Mouse (Mus musculus): ENCODE results near the gene Steap3.
A peak's percentile ranks its signal among the peaks of the same experiment; 100 is the strongest.

Gene Steap3

GRCm38 (mm10) chr1:120198151-120198550 is 74.4 kb downstream of the Steap3 start:
- DNase-seq (ENCODE audit: low spot score) = no peak

- DNase-seq (ENCODE audit: low spot score) = peak; percentile 74
Measured at GRCm38 (mm10) chr1:120197189-120197588, 75.3 kb downstream of the Steap3 start.

GRCm38 (mm10) chr1:120196724-120197123 is 75.8 kb downstream of the Steap3 start:
- no peak for DNase-seq (ENCODE audit: low spot score)

DNA sequence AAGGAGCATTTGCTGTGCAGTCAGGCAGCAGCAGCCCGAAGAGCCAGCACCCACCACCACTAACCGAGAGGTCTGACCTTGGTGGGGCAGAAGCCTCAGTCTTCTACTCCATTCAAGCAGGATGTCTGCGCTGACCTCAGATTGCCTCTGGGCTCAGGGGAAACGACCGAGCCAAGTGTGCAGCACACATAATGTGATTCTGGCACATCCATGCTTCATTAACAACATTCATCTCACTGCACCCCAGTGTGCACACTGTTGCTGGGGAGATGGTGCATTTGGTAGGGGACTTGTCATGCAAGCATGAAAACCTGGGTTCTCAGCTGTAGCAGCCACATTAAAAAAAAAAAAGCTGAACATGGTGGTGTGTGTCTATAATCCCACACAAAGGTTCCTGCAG is 76.6 kb downstream of the Steap3 start:
- no peak for DNase-seq (ENCODE audit: low spot score)

DNA sequence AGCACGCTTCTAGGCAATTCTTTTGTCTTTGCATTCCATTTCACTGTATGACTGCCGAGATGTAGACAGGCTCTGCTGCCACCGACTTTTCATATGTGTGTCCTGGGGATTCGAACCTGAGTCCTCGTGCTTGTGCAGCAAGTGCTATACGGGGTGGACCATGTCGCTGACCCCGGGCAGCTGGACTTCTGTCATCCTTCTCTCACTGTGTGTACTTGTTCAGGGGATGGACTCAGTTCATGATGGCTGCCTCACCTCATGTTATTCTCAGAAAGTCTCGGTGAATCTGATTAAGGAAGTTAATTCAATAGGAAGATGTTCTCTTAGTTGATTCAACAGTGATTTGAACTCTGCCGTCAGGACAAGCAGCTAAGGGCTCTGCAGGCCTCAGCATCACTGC is 78.9 kb downstream of the Steap3 start:
- DNase-seq (ENCODE audit: low spot score) = no peak

DNA sequence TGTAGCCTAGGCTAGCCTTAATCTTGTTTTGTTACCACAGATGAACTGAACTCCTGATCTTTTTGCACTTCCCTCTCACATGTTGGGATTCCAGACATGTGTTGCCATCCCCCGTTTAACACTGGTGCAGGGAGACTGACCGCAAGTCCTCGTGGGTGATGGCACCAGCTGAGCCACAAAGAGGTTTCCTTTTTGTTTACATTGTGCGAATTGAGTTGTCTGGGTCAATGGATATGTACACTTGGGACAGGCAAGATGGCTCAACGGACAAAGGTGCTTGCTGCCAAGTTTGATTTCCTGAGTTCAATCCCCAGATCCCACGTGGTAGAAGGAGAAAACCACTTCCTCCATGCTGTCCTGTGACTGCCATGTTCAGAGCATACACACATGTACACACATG is 80.2 kb downstream of the Steap3 start:
- DNase-seq (ENCODE audit: low spot score) = no peak

DNA sequence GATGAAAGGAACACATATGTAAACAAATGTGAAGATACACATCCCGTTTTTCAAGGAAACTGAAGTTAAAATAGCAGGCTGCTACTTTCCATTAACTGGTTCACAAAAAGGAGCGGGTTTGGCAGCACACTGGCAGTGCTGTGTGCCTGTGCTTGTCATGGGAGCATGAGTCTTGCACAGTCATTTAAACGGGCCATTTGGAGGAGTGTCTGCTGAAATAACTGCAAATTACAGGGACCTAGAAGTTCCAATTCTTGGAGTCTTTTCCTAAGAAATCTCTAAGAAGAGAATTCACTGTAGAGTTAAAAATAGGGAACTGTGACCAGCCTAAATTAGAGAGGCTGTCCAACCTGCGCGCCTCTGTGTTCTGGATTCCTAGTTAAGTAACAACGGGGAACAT is 81.6 kb downstream of the Steap3 start:
- no peak for DNase-seq (ENCODE audit: low spot score)

GRCm38 (mm10) chr1:120190300-120190699 is 82.2 kb downstream of the Steap3 start:
- no peak for DNase-seq (ENCODE audit: low spot score)

- DNase-seq (ENCODE audit: low spot score) = no peak
Measured at GRCm38 (mm10) chr1:120189206-120189605, 83.3 kb downstream of the Steap3 start.

DNA sequence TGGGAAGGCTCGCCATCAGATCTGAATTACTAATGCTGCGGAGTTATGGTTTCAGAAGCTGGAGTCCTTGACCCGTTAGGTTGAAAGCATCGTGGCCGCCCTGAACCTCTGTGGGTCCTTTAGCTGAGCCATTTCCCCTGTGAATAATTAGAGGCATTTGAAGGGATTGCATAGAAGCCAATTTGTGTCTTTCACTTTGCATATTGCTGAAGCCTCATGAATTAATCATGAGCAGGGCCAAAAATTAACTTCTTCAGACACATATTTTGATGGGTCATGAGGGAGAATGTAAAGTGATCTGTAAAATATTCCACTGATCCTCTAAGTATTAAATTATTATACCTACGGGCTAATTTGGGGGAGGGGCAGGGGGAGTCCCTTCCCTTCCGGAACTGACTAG is 85.4 kb downstream of the Steap3 start:
- DNase-seq (ENCODE audit: low spot score) = no peak

DNA sequence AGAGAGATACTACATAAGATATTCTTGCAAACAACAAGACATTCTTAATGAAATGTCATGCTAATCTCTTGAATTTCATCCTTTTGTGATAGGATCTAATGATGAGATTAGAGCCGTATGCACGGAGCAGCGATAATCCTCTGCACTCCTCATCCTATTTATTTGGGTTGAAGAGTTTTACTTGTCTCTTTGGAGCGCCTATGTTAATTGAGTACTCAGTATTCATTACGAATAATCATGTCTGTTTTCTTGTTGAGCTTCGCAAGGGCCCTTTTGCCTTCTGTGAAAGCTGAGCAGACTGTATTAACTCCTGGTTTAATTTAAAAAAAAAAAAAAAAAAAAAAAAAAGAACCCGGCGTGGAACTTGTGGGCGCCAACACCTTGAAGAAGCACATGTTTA is 85.8 kb downstream of the Steap3 start:
- no peak for DNase-seq (ENCODE audit: low spot score)

- DNase-seq (ENCODE audit: low spot score) = no peak
Measured at GRCm38 (mm10) chr1:120186204-120186603, 86.3 kb downstream of the Steap3 start.

DNA sequence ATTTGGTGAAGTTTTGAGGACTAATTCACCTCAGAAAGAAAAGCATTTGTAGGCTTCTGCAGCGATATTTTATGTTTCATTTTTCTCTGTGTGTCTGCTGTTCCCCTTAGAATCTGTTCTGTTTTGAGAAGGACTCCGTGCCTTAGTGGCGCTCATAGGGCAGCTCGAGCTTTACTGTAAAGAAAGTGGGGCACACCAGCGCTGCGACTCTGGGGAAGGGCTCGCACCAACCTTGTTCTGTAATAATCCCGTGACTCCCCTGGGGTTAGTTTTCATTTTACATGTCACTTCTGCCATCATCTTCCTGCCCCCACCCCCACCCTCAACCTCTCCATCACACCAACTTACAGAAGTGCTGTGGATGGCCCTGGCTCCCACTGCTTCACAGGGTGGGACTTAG is 95.4 kb downstream of the Steap3 start:
- DNase-seq (ENCODE audit: low spot score) = no peak

- no peak for DNase-seq (ENCODE audit: low spot score)
Measured at GRCm38 (mm10) chr1:120176313-120176712, 96.2 kb downstream of the Steap3 start.

DNA sequence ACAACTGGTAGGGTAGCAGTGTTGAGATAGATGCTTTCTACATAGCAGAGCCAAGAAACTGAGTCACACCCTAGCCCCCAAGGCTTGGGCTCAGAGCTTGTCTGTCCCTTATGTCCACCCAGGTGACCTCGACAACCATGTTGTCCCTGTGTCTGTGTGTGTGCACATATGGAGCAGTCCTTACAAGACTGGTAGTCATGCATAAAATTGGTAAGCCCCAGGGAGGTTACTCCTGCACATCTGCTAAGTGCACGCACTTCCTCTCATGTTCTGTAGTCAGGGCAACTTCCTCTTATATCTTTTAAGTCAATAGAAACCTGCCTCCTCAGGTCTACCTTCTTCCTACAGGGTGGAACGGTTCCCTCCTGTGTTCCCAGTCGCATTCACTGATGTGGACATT is 97.5 kb downstream of the Steap3 start:
- DNase-seq (ENCODE audit: low spot score) = no peak

DNA sequence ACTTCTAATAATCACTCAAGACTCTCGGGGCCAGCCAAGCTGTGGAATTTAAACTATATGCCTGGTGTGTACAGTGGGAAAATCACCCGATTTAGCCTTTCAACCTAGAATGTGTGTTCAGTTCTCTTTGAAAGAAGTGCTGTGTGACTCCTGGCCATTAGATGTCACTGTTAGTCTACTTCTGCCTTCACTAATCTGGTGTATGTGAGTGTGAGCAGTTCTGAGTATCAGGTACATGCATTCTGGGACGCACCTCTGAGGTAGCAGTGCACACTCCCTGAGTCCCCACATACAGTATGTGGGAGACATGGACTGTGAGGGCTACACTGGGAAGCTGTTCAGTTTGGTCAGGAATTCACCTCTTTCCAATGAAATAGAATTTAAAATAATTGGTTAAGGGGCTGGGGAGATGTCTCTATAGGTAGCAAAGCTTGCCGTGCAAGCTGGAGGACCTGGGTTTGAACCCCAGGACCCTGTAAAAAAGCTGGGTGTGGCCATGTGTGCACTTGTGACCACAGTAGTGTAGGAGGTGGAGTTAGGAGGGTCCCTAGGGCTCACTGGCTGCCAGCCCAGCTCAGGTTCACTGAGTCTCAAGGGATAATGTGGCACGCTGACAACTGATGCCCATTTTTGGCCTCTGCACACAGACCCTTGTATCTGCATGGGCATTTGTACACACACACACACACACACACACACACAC is 100.5 kb downstream of the Steap3 start:
- DNase-seq (ENCODE audit: low spot score) = no peak

DNA sequence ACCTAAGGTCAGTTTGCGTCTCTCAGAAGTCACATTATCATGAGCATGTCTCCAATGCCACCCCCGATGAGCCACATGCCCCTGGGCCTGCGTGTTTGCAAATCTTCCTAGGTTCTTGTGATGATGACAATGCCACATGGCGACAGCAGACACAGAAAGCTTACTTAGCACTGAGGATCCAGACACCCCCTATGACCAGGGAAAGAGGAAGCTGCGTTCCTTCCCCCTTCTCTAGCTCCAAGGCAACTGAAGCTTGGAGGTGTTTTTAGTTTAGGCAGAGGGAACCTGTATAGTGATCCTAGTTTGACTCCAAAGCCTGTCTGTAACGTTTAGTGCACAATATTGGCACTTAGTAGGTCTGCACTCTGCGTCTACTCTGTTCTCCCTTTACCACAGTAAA is 102.2 kb downstream of the Steap3 start:
- no peak for DNase-seq (ENCODE audit: low spot score)

DNA sequence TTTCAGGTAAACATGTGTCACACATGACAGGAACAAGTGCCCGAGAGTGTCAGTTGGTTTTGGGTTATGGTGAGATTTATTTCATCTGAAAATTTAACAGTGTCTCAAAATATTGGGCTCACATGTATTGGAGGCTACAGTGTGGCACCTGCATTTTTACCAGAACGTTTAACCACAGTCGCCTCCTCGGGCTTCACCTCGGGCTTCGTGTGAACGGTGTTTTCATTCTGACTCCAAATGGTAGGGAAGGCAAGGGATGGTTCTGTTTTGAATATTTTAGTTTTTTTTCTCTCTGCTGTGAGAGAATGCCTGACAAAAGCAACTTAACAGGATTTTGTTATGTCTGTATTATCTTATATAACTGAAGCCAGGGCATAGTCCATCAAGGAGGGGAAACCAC is 103.8 kb downstream of the Steap3 start:
- no peak for DNase-seq (ENCODE audit: low spot score)

- no peak for DNase-seq (ENCODE audit: low spot score)
Measured at GRCm38 (mm10) chr1:120168016-120168415, 104.5 kb downstream of the Steap3 start.

DNA sequence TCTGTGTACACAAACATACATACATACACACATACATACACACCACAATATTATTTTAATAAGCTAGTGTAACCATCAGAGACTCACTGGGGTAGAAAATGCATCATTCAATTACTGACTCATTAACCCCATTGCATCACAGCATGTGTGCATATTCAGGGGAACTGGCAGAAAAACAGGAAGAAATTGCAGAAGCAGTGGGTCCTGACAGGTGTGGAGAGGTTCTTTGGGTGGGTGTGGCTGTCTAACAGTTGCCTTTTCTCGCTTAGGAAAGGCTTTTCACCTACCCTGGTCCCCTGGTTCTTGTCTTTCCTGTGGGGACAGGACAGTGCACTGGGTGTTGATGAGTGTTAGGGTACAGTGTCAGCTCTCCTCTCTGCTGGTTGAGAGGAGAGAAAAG is 109.9 kb downstream of the Steap3 start:
- no peak for DNase-seq (ENCODE audit: low spot score)

GRCm38 (mm10) chr1:120161502-120161901 is 111.0 kb downstream of the Steap3 start:
- DNase-seq (ENCODE audit: low spot score) = no peak

- no peak for DNase-seq (ENCODE audit: low spot score)
Measured at GRCm38 (mm10) chr1:120158474-120159127, 113.9 kb downstream of the Steap3 start.

DNA sequence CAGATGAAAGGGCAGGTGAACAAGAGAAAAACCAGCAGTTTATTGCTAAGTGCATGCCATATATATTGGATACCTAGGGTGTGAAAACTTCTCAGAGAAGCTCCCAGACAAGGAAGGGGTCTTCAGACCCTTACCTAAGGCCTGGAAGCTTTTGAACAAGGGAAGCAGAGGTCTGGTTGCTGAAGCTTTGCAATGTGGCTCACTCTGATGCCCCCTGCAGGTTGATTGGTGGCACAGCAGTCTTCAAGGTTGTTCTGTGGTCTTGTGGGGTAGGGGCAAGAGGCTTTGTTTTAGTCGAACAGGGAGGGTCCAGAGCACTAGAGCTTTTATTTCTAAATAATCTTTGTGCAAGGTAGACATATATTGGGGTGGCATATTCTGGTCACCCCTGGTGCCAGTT is 117.2 kb downstream of the Steap3 start:
- peak; percentile 13 for DNase-seq (ENCODE audit: low spot score)

- DNase-seq (ENCODE audit: low spot score) = peak; percentile 24
Measured at GRCm38 (mm10) chr1:120154232-120154631, 118.3 kb downstream of the Steap3 start.

All from urinary bladder, postnatal 25 days (tissue).